Mouse (Mus musculus) myocyte (in vitro differentiated cells): ENCODE results near the gene Gm20388.

Source experiments
- E2F4 ChIP-seq: IDR thresholded peaks from one replicate; pipeline ENCODE4 v1.6.1; 2011; ENCODE audit warnings: mild to moderate bottlenecking, control low read depth, moderate library complexity; ENCODE audit not compliant: insufficient read depth
- MYOG ChIP-seq, 3 experiments: IDR thresholded peaks; one replicate each; pipeline ENCODE4 v1.6.1; 2011; ENCODE audit warnings: control low read depth in 2 of 3, low read depth in 2 of 3, mild to moderate bottlenecking in 2 of 3; ENCODE audit not compliant: insufficient read length in 2 of 3, control insufficient read depth in 1 of 3, insufficient read depth in 1 of 3
- POLR2A ChIP-seq: IDR thresholded peaks from one replicate; pipeline ENCODE4 v1.6.1; 2011; ENCODE audit warnings: low read depth, mild to moderate bottlenecking, control low read depth, moderate library complexity; ENCODE audit not compliant: insufficient read length
- TCF12 ChIP-seq: IDR thresholded peaks from one replicate; pipeline ENCODE4 v1.6.1; 2011; ENCODE audit warnings: mild to moderate bottlenecking, control low read depth; ENCODE audit not compliant: poor library complexity, insufficient read depth, severe bottlenecking

GRCm38 (mm10) chr8:123799434-123799833 lies 3888.8 kb downstream of the Gm20388 start:
- TF ChIP-seq POLR2A: no peak
- no peak for TF ChIP-seq MYOG (IDR thresholded peaks at IDR 0.05; ENCODE audit: control insufficient read depth in 1 of 3, insufficient read depth in 1 of 3, insufficient read length in 2 of 3, low read depth in 2 of 3)
- TF ChIP-seq E2F4: no peak
- no peak for TF ChIP-seq TCF12
